Mouse (Mus musculus): ENCODE measurements around the gene Olfr214. TPM values are rescaled to one million over a fixed set of nuclear protein-coding genes. Genes with fewer than 3 reads are reported as not detected.
"Not testable (repeated sequence)": the region's sequence is repeated elsewhere in the genome, so short reads cannot be mapped to it uniquely, and the experiment has no call there.

Gene Olfr214
- not detected in 2 replicates for polyA plus RNA-seq (2014; fragmentation: Nextera tagmentation; extraction: Ambion mirVana)

DNA sequence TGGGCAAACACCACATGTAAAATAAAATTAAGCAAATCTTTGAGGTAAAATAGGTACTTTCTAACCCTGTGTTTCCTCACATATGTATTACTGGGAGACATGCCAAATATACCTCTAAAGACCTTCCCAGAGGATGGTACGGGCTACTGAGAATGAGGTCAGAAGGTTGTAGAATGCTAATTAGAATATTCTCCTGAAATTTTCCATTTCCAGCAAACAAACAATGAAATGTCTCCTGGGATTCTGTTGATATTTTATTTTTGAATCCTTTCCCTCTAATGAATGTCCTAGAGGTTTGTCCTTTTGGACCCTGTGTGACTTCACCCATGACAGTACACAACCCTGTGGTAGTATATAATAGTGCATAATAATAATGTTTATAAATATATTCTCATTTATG lies at the start of gene Olfr214:
Gene Olfr214 (plus strand): TSS at position 301 of the 400 bp plus-strand sequence.
- no peaks in the 10 kb centered on the region for H3K4me1 ChIP-seq (ENCODE audit: control insufficient read depth, insufficient read depth, low read length)
- no peak for ATAC-seq (replicated peaks; ENCODE audit: insufficient number of reproducible peaks, low FRiP score, low TSS enrichment)
- WGBS (ENCODE audit: insufficient replicate concordance) = 78% methylated on average over 1 of the region's 1 CpGs

DNA sequence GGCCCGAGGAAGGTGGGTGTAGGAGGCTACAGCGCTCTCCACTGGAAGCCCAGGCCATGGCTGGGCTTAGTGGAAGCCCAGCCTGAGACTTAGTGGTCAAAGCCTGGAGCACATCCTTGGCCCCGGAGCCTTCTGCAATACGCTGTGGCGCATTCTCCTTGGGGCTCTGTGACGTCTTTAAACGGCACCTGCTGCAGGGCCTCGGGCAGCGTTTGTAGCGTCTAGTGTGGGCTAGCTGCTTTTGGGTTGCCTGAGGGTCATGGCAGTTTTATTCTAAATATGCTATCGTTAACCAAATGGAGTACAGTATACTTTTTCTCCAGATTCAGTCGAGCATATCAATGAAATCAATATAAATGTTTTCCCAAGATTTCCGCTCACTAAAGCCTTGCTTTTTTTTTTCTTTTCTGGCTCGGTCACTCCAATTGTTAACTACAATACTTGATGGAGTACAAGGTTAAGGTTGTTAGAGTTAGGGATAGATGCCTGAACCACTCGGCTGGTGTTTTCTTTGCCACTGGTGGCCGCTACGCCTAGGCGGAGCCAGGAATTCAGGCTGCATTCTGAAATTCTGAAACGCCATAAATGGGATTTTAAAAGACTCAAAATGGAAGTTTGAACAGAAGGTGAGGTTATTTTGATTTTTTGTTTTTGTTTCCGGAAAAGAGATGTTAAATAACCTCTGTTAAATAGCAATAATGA lies 47.6 kb upstream of the Olfr214 start, which contains the start of gene Olfr212:
Gene Olfr212 (plus strand): TSS at position 215 of the 702 bp plus-strand sequence.
- not testable (repeated sequence) for ATAC-seq (replicated peaks; ENCODE audit: insufficient number of reproducible peaks, low FRiP score, low TSS enrichment); H3K4me2 ChIP-seq; H3K9me3 ChIP-seq (replicated peaks; ENCODE audit: control insufficient read depth, low read length); H3K36me3 ChIP-seq (ENCODE audit: control insufficient read depth, insufficient read depth, low read length); H3K4me3 ChIP-seq (ENCODE audit: low read depth, low read length); H3K27me3 ChIP-seq (ENCODE audit: control insufficient read depth, insufficient read depth, low read length); H3K27ac ChIP-seq (ENCODE audit: low read depth, low read length); H3K4me1 ChIP-seq (ENCODE audit: control insufficient read depth, insufficient read depth, low read length); H3K9ac ChIP-seq (ENCODE audit: low read depth, low read length)
- whole genome bisulfite sequencing (ENCODE audit: insufficient replicate concordance) = 82% methylated on average over 19 of the region's 20 CpGs

More for the DNA sequence above, at the start of gene Olfr214:
- no peaks in the 10 kb centered on the region for H3K27me3 ChIP-seq (ENCODE audit: control insufficient read depth, insufficient read depth, low read length)
- no peak within 1 kb of the TSS for H3K4me2 ChIP-seq
- no peak within 1 kb of the TSS for H3K9ac ChIP-seq (ENCODE audit: low read depth, low read length)
- no peaks in the 10 kb centered on the region for H3K36me3 ChIP-seq (ENCODE audit: control insufficient read depth, insufficient read depth, low read length)
- H3K27ac ChIP-seq (ENCODE audit: low read depth, low read length) = no peak within 1 kb of the TSS
- H3K9me3 ChIP-seq (replicated peaks; ENCODE audit: control insufficient read depth, low read length) = no peaks in the 10 kb centered on the region
- no peak within 1 kb of the TSS for H3K4me3 ChIP-seq (ENCODE audit: low read depth, low read length)

DNA sequence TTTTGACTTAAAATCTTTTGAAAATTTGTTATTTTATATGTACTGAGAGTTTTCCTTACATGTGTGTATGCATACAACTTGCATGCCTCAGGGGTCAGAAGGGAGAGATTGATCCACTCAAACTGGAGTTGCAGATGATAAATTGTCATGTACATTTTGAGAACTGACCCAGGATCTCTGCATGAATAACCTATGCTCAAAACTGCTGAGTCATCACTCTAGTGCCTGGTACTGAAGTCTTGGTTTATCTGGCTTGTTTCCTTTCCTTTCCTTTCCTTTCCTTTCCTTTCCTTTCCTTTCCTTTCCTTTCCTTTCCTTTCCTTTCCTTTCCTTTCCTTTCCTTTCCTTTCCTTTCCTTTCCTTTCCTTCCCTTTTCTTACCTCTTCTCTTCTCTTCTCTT lies 39.2 kb upstream of the Olfr214 start:
- no peak for ATAC-seq (replicated peaks; ENCODE audit: insufficient number of reproducible peaks, low FRiP score, low TSS enrichment)
- Histone ChIP-seq H3K9me3 (replicated peaks; ENCODE audit: control insufficient read depth, low read length) (no peaks in the 10 kb centered on the region), H3K27ac (ENCODE audit: low read depth, low read length) (no peak overlapping the region), H3K9ac (ENCODE audit: low read depth, low read length) (no peak overlapping the region), H3K4me1 (ENCODE audit: control insufficient read depth, insufficient read depth, low read length) (no peaks in the 10 kb centered on the region), H3K36me3 (ENCODE audit: control insufficient read depth, insufficient read depth, low read length) (no peaks in the 10 kb centered on the region), H3K27me3 (ENCODE audit: control insufficient read depth, insufficient read depth, low read length) (no peaks in the 10 kb centered on the region), H3K4me3 (ENCODE audit: low read depth, low read length) (no peak overlapping the region), H3K4me2 (no peak overlapping the region)

DNA sequence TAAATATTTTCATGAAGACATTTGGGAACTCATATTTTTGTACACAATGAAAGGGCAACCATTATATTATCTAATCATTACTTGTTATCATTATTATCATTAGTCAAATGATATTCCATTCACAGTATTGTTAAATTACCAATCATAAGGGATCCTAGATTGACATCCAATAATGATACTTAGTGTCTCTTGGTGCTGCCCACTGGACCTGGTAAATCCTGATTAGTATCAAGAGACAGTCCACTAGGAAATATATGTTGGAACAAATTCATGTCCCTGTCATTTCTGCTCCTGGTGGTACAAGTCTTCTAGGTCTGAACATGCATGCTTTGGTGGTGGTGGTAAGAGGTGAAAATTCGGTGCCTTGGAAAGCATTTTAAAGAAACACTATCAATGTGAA lies 15.9 kb upstream of the Olfr214 start, which contains the start of gene Olfr213:
Gene Olfr213 (plus strand): TSS at position 301 of the 400 bp plus-strand sequence.
- no peak for ATAC-seq (replicated peaks; ENCODE audit: insufficient number of reproducible peaks, low FRiP score, low TSS enrichment)
- H3K4me3 ChIP-seq (ENCODE audit: low read depth, low read length) = no peak within 1 kb of the TSS
- no peaks in the 10 kb centered on the region for H3K36me3 ChIP-seq (ENCODE audit: control insufficient read depth, insufficient read depth, low read length)
- H3K9ac ChIP-seq (ENCODE audit: low read depth, low read length) = no peak within 1 kb of the TSS
- H3K4me1 ChIP-seq (ENCODE audit: control insufficient read depth, insufficient read depth, low read length) = no peaks in the 10 kb centered on the region
- H3K9me3 ChIP-seq (replicated peaks; ENCODE audit: control insufficient read depth, low read length) = no peaks in the 10 kb centered on the region
- no peak within 1 kb of the TSS for H3K27ac ChIP-seq (ENCODE audit: low read depth, low read length)
- H3K27me3 ChIP-seq (ENCODE audit: control insufficient read depth, insufficient read depth, low read length) = no peaks in the 10 kb centered on the region
- no peak within 1 kb of the TSS for H3K4me2 ChIP-seq
- WGBS (ENCODE audit: insufficient replicate concordance) = 69% methylated on average over 1 of the region's 1 CpGs

DNA sequence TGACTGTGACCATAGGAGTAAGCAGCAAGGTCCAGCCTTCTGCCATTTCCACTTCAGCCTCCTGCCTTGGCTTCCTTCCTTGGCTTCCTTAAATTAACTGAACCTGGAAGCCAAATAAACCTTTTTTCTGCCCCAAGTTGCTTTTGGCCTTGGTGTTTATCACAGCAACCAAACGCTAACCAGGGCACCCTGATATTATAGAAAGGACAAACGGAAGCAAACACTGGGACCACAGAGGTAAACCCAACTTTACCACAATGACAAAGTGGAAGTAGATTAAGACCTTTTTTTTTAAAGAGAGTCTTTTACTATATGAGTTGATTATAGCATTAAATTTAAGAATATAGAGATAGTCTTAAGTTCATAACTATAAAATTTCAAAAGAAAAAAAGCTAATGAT lies 11.5 kb upstream of the Olfr214 start:
- Histone ChIP-seq H3K27ac (ENCODE audit: low read depth, low read length) (no peak overlapping the region), H3K36me3 (ENCODE audit: control insufficient read depth, insufficient read depth, low read length) (no peaks in the 10 kb centered on the region), H3K4me2 (no peak overlapping the region), H3K4me1 (ENCODE audit: control insufficient read depth, insufficient read depth, low read length) (no peaks in the 10 kb centered on the region), H3K27me3 (ENCODE audit: control insufficient read depth, insufficient read depth, low read length) (no peaks in the 10 kb centered on the region), H3K9ac (ENCODE audit: low read depth, low read length) (no peak overlapping the region), H3K4me3 (ENCODE audit: low read depth, low read length) (no peak overlapping the region), H3K9me3 (replicated peaks; ENCODE audit: control insufficient read depth, low read length) (no peaks in the 10 kb centered on the region)
- 70% methylated on average over 2 of the region's 2 CpGs for WGBS (ENCODE audit: insufficient replicate concordance)
- ATAC-seq (replicated peaks; ENCODE audit: insufficient number of reproducible peaks, low FRiP score, low TSS enrichment) = no peak

DNA sequence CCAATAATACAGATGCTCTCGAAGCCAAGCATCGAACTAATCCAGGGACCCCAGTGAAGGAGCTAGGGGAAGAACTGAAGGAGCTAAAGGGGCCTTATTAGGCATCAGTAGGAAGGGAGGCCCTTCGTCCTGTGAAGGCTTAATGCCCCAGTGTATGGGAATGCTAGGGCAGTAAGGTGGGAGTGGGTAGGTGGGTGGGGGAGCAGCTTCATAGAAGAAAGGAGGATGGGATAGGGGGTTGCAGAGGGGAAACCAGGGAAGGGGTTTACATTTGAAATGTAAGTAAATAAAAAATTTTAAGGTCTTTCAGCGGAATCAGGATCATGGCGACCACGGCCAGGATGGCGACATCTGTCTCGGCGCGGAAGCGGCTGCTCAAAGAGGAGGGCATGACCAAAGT lies 3.2 kb upstream of the Olfr214 start, which contains the start of gene Gm5580:
Gene Gm5580 (plus strand): TSS at position 301 of the 400 bp plus-strand sequence.
- H3K27ac ChIP-seq (ENCODE audit: low read depth, low read length); ATAC-seq (replicated peaks; ENCODE audit: insufficient number of reproducible peaks, low FRiP score, low TSS enrichment); H3K4me2 ChIP-seq; H3K9me3 ChIP-seq (replicated peaks; ENCODE audit: control insufficient read depth, low read length); H3K4me1 ChIP-seq (ENCODE audit: control insufficient read depth, insufficient read depth, low read length); H3K27me3 ChIP-seq (ENCODE audit: control insufficient read depth, insufficient read depth, low read length); H3K36me3 ChIP-seq (ENCODE audit: control insufficient read depth, insufficient read depth, low read length); H3K9ac ChIP-seq (ENCODE audit: low read depth, low read length); H3K4me3 ChIP-seq (ENCODE audit: low read depth, low read length): not testable (repeated sequence)
- 92% methylated on average over 11 of the region's 11 CpGs for WGBS (ENCODE audit: insufficient replicate concordance)

DNA sequence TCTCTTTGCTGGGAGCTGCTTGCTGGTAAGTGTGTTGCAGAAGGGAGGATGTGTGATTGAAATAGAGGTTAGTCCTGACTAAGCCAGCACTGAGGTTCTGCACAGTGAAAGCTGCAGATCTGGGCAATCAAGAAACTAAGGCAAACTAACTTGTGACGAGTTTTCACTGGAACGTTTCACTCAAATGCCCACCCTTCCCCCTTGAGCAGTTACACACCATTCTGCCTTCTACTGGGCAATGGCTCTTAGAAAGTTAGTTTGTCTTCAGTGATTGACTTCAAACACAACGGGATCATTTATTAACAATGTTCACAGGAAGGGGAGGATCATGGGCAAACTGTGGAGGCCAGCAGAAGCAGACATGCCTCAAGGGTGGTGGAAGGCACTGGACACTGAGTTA lies 917 bp downstream of the Olfr214 start:
- Histone ChIP-seq H3K4me1 (ENCODE audit: control insufficient read depth, insufficient read depth, low read length) (no peaks in the 10 kb centered on the region), H3K4me3 (ENCODE audit: low read depth, low read length) (no peak overlapping the region), H3K4me2 (no peak overlapping the region), H3K27me3 (ENCODE audit: control insufficient read depth, insufficient read depth, low read length) (no peaks in the 10 kb centered on the region), H3K9ac (ENCODE audit: low read depth, low read length) (no peak overlapping the region), H3K27ac (ENCODE audit: low read depth, low read length) (no peak overlapping the region), H3K36me3 (ENCODE audit: control insufficient read depth, insufficient read depth, low read length) (no peaks in the 10 kb centered on the region), H3K9me3 (replicated peaks; ENCODE audit: control insufficient read depth, low read length) (no peaks in the 10 kb centered on the region)
- 74% methylated on average over 3 of the region's 3 CpGs for WGBS (ENCODE audit: insufficient replicate concordance)
- no peak for ATAC-seq (replicated peaks; ENCODE audit: insufficient number of reproducible peaks, low FRiP score, low TSS enrichment)

DNA sequence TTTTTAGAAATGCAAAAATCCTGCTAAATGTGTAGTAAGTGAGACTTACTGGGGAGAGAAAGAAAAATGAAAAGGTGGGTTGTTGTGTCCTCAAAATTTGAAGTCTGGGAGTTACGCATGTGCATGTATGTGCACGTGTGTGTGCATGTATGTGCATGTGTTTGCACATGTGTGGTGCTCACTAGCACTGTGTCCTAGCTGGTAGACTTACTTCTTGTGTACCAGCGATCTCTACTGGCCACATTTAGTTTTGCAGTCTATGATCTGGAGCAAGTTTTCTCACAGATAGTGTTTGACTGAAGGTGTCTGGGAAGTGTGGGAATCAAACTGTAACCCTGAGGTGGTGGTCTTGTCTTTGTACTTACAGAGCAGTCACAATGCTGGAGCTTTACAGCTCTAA lies 15.8 kb downstream of the Olfr214 start:
- WGBS (ENCODE audit: insufficient replicate concordance) = 22% methylated on average over 3 of the region's 3 CpGs
- no peaks in the 10 kb centered on the region for H3K27me3 ChIP-seq (ENCODE audit: control insufficient read depth, insufficient read depth, low read length)
- H3K27ac ChIP-seq (ENCODE audit: low read depth, low read length) = no peak overlapping the region
- no peaks in the 10 kb centered on the region for H3K36me3 ChIP-seq (ENCODE audit: control insufficient read depth, insufficient read depth, low read length)
- H3K4me1 ChIP-seq (ENCODE audit: control insufficient read depth, insufficient read depth, low read length) = no peaks in the 10 kb centered on the region
- H3K9ac ChIP-seq (ENCODE audit: low read depth, low read length) = no peak overlapping the region
- H3K4me2 ChIP-seq = no peak overlapping the region
- no peaks in the 10 kb centered on the region for H3K9me3 ChIP-seq (replicated peaks; ENCODE audit: control insufficient read depth, low read length)
- ATAC-seq (replicated peaks; ENCODE audit: insufficient number of reproducible peaks, low FRiP score, low TSS enrichment) = no peak
- H3K4me3 ChIP-seq (ENCODE audit: low read depth, low read length) = no peak overlapping the region

DNA sequence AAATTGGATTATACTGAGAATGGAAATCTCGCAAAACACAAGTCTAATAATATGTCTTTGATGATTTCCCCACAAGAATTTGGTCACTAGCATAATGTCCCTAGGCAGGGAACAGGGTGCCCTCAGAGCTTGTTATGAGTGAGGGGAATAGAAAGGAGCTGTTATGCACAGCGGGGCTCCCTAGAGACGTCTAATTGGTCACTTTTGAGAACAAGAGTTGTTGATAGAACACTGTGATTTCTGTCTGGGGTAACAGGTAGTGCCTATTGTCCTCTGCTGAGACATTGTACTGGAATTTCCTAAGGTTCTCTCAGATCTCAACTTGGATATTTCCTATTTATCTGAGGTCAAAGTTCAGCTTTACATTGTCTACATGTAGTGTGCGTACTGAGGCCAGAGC lies 30.1 kb downstream of the Olfr214 start, which contains the start of gene Olfr215:
Gene Olfr215 (minus strand): TSS at position 101 of the 400 bp plus-strand sequence.
- no peak for ATAC-seq (replicated peaks; ENCODE audit: insufficient number of reproducible peaks, low FRiP score, low TSS enrichment)
- Histone ChIP-seq H3K27ac (ENCODE audit: low read depth, low read length) (no peak within 1 kb of the TSS), H3K4me1 (ENCODE audit: control insufficient read depth, insufficient read depth, low read length) (no peaks in the 10 kb centered on the region), H3K4me3 (ENCODE audit: low read depth, low read length) (no peak within 1 kb of the TSS), H3K27me3 (ENCODE audit: control insufficient read depth, insufficient read depth, low read length) (no peaks in the 10 kb centered on the region), H3K36me3 (ENCODE audit: control insufficient read depth, insufficient read depth, low read length) (no peaks in the 10 kb centered on the region), H3K4me2 (no peak within 1 kb of the TSS), H3K9me3 (replicated peaks; ENCODE audit: control insufficient read depth, low read length) (no peaks in the 10 kb centered on the region), H3K9ac (ENCODE audit: low read depth, low read length) (no peak within 1 kb of the TSS)
- WGBS (ENCODE audit: insufficient replicate concordance) = 73% methylated on average over 4 of the region's 4 CpGs
